Mouse (Mus musculus) gastrocnemius, postnatal 36 days (tissue): Measurements from ENCODE around the gene Gm5901. TPM values are rescaled to one million over a fixed set of nuclear protein-coding genes. Genes with fewer than 3 reads are reported as not detected.
"Not testable (repeated sequence)": the region's sequence is repeated elsewhere in the genome, so short reads cannot be mapped to it uniquely, and the experiment has no call there.

Source experiments
- DNase-seq, 2 experiments: peaks; one replicate each; pipeline ENCODE4 v3.0.0; 2022
- intact Hi-C: fragments of 180-260 bp; cut with DNase I; formaldehyde crosslinking; loops from one replicate; pipeline ENCODE4 v1.15.1; 2025
- long read RNA-seq, 2 experiments: library from polyadenylated mRNA; stranded (forward); transcript quantifications; one replicate each; pipeline ENCODE4 v2.0.0; 2021
- total RNA-seq, 2 experiments: library from RNA; stranded (reverse); gene quantifications; 2 replicates each; pipeline ENCODE4 v1.2.3; 2021

Gene Gm5901
- total RNA-seq, result not detected
- long read RNA-seq, experiment 1, result 0 reads
- long read RNA-seq, experiment 2, result 0 reads

DNA sequence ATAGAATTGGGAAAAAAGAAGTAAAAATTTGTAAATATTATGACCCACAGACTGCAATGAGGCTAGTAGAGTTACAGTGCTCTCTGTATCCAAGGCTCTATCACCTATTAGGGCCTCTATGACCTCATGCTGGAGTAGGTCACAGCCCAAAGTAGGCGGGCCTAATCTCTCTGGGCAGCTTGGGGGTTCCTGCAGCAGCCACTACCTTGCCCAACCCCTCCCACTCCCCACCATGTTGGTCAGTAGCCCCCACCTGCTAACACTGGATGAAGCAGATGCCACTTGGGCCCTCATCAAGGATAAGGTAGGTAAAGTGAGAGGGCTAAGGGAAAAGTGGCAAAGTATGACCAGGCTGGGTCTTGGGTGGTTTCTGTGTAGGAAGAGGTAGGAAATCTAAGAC, at the start of gene Gm5901:
Gene Gm5901, plus strand, starts transcription at position 173 of the 400 bp plus-strand sequence.
- no peak for DNase-seq
- intact Hi-C loops, result no loop called here

DNA sequence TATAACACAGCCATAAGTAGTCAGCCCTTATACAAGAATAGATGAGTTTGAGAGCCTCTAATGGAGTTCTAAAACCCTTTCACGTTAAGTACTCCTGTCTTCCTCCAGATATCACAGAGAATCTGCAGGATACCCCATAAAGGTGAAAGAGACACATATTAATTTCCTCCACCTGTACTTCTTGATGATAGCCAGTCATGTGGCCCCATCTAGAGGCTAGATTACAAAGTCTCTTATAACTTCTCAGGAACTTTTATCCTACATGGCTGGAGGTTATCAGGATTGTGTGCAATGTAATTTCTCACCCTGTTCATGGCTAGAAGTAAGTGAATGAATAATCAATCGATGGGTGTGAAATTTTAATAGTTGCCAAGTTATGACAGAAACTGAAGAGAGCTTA, 49.5 kb upstream of the Gm5901 start:
- no peak for DNase-seq

DNA sequence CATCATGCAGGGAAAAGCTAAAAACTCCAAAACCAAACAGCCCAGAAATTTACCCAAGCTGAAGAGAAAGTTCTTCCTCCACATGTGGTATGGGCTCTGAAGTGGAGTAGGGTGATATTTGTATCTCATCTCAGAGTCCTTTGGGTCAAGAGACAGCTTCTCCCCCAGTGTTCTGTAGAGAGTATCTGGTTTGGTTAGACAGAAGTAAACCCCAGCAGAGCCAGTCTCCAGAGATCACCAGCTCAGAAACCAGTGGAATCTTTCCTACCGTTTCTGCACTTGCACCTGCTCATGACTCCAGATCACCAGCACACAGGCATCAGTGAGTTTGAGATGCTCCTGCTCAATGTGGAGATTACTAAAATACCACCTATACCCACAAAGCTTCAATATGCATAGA, 40.8 kb upstream of the Gm5901 start, which contains the start of gene Olfr690:
Gene Olfr690, minus strand, starts transcription at position 101 of the 400 bp plus-strand sequence.
- intact Hi-C loops, result no loop called here
- DNase-seq, result no peak

More for the DNA sequence above, 49.5 kb upstream of the Gm5901 start:
- intact Hi-C loops, result no loop called here

DNA sequence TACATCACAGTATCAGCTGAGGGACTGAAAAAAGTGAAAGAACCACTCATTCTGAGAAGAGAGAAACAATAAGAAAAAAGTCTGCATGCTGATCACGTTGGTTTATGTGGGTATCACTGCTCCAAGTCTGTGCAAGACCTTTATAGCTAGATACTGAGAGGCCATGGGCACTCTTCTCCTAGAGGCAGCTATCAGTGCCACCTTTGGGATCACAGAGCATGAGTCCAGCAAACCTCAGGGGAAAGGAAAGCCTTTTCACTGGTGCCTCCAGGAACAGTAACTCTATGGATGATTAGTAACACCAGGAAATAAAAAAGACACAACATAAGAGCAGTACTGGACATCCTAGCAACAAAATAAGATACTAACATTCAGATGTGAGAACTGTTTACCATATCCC, 32.7 kb upstream of the Gm5901 start, which contains the start of gene Olfr691:
Gene Olfr691, minus strand, starts transcription at position 101 of the 400 bp plus-strand sequence.
- DNase-seq, result no peak
- intact Hi-C loops, result no loop called here

DNA sequence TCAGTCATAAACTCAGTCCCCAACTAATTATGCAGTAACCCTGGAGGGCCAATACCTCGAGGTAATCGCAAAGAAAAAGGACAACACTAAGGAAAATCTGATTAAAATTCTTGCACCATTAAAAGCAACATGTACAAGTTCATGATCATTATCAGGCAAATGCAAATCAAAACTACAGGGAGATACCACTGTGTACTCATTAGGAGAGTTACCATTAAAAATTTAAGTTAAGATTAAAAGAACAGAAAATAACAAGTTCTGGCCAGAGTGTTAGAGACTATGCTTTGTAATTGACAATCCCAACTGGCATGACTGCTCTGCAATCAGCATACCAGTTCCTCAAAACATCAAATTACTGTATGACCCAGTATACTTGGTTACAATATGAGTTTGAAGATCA, 32.1 kb upstream of the Gm5901 start:
- intact Hi-C loops, result no loop called here
- DNase-seq, result no peak

DNA sequence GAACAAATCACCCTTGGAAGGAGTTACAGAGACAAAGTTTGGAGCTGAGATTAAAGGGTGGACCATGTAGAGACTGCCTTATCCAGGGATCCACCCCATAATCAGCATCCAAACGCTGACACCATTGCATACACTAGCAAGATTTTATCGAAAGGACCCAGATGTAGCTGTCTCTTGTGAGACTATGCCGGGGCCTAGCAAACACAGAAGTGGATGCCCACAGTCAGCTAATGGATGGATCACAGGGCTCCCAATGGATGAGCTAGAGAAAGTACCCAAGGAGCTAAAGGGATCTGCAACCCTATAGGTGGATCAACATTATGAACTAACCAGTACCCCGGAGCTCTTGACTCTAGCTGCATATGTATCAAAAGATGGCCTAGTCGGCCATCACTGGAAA, 18.8 kb upstream of the Gm5901 start:
- DNase-seq, intact Hi-C loops: not testable (repeated sequence)

DNA sequence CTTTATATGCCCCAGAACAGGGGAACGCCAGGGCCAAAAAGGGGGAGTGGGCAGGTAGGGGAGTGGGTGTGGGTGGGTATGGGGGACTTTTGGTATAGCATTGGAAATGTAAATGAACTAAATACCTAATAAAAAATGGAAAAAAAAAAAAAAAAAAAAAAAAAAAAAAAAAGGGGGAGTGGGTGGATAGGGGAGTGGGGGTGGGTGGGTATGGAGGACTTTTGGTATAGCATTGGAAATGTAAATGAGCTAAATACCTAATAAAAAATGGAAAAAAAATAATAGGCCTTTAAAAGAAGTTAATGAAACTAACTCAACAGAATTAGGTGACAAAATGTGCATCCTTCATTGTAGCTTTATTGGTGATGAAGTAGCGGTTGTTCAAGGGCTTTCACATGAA, 18.4 kb upstream of the Gm5901 start:
- intact Hi-C loops, DNase-seq: not testable (repeated sequence)

DNA sequence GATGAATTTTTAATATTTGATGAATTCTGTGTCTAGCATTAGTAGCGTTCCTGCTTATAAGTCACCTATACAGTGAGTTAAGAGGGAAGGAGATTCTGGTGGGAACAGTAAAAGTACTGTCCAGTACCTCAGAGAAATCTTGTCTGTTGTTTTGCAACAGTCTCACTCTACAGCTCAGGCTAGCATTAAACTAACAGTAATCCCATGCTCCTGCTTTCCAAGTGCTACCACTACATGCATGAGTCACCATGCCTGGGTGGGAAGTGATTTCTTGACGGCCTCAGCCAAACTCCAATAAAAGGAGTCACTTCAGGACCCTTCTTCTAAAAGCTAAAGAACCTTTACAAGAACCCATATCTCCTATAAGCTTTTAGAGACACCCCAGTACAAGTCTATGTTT, 13.1 kb upstream of the Gm5901 start:
- intact Hi-C loops, result no loop called here
- no peak for DNase-seq

DNA sequence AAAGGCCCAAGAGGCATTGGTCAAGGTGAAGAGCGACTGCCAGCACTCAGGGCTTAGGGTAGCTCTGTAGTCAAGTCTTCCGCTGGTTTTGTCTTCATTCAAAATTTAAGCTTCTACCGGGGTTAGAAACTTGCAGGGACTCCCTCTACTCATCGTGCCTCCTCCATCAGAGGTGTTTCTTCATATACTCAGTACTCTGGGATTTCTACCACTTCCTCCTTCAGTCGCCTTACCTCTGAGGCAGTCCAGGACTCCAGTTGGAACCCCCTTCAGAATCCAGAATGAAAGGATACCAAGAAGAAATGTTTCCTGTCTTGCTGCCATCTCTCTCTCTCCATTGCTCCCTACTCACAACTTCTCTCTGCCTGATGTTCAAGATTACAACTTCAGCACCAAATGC, 7.6 kb upstream of the Gm5901 start:
- intact Hi-C loops, result no loop called here

DNA sequence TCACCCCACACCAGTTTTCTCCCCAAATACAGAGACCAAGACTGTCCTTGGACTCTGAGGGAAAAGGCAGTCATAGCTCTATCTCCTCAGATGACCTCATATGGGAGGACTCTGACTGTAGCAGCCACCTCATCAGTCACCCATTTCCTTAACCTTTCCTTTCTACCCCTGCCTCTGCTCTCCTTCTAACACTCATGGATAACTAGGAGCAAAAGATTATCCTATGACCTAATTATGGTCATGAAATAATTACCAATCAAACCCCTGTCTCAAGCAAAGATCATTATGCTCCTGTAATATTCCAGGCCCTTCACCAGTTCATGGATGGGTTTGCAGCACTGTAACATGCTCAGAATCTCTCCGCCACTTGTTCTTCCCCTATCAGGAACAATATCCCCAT, 6.9 kb upstream of the Gm5901 start, which contains the start of gene Olfr692:
Gene Olfr692, plus strand, starts transcription at position 301 of the 400 bp plus-strand sequence.
- DNase-seq, result no peak
- intact Hi-C loops, result no loop called here

More for the DNA sequence above, 7.6 kb upstream of the Gm5901 start:
- no peak for DNase-seq

DNA sequence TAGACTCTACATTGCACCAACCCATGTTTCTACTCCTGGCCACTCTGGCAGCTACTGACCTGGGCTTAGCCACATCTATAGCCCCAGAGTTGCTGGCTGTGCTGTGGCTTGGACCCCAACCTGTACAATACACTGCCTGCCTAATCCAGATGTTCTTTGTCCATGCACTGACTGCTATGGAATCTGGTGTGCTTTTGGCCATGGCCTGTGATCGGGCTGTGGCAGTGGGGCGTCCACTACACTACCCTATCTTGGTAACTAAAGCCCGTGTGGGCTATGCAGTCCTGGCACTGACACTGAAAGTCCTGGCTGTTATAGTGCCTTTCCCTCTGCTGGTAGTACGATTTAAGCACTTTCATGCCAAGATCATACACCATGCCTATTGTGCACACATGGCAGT, 6.3 kb upstream of the Gm5901 start:
- DNase-seq, result no peak
- intact Hi-C loops, result no loop called here

DNA sequence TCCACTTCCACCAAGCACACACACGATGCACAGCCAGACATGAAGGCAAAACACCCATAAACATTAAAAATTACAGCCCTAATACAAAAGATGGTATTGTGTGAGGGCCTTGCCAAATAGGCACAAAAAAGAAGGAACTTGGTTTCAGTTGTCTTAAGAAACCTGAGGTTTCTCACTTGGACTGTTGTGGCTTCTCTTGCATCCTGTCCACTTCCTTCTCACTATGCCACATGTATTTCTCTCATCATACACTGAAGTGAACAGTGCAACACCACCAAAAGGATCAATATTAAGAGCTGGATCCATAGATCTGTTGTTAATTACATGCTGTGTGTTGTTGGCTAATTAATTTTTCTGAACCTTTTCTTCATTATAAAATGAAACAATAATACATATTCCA, 1.9 kb upstream of the Gm5901 start:
- no peak for DNase-seq
- intact Hi-C loops, result no loop called here

DNA sequence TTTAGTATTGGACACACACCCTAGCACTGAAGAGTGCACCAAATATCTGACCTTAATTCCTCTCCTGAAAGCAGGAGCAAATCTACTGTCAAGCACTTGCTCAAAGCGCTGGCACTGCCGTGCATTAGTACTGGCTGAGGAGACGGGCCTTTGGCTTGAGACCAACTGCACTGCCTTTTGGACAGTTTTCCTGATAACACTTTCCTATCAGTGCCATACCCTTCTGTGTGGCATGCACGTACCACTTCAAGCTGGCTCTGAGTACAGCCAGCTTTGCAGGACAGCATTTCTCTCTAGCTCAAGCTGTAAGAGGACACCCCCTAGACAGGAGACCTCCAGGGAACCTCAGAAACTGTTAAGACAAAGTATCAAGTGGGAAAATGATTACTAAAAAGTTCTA, 1.3 kb upstream of the Gm5901 start:
- intact Hi-C loops, result no loop called here
- DNase-seq, result no peak

DNA sequence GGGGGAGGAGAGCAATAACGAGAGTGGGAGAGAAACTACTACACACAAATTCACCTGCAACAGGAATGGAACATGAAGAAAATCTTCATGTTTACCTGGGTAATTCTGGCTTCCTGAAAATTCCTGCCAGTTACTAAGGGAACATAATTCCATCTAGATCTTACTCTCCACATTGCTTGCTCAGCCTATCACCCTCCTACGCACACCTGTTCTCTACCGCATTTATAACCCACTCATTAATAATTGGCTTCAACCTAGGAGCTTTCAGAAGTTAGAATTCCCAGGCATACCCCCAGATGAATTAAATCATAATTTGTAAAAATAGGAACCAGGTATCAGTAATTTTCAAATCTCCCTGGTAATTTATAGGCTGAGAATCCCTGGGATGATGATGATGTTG, 862 bp upstream of the Gm5901 start:
- intact Hi-C loops, result no loop called here
- no peak for DNase-seq

DNA sequence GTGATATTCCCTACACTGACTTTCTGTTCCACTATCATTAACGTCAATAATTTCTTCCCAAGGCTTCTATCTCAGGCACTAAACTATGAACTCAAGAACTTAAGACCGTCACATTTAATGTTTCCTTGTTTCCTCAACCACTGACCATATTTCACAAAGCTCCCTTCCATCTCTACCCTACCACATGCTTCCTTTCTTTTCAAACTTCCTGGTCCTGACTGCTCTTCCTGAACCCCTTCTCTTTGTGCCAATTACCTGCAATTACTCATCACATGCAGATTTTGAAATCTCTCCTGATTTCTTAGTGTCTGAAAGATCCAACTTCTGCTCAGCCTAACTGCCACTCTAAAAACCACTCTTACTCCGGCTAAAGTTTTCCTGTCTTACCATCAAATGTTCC, 5.5 kb downstream of the Gm5901 start:
- intact Hi-C loops, result no loop called here
- no peak for DNase-seq

DNA sequence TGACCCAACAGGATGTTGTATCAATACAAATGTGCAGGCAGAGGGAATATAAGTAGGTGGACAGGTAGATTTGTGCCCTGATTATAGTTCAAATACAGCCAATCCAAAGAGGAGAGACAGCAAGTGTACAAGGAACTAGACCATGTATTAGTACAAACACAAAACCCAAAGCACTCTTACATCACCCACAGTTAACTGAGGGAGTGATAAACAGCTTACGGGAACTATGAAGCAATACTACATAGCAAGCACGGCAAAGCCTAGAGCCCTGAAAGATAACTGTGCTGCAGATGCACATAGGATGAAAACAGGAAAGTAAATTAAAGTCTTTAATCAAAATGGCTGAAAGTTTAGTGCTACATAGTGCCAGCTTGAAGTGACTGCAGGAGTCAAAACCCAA, 12.9 kb downstream of the Gm5901 start:
- no peak for DNase-seq
- intact Hi-C loops, result no loop called here

DNA sequence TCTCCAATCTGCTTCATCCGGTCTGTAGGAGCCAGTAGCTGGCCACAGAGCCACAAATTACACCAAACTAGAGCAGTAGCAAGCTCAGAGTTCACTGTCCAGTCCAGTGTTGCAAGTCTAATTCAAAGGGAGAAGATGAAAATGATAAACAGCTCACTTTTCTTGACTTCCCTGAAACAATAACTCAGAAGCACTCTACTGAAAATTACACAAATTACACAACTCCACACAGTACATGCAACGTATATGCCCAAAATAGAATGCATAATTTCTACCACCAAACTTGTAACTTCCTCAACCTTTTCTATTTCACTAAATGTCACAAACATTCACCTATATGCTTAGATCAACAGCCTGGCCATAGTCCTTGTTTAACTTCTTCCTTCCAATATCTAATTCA, 15.4 kb downstream of the Gm5901 start:
- no peak for DNase-seq
- intact Hi-C loops, result no loop called here

DNA sequence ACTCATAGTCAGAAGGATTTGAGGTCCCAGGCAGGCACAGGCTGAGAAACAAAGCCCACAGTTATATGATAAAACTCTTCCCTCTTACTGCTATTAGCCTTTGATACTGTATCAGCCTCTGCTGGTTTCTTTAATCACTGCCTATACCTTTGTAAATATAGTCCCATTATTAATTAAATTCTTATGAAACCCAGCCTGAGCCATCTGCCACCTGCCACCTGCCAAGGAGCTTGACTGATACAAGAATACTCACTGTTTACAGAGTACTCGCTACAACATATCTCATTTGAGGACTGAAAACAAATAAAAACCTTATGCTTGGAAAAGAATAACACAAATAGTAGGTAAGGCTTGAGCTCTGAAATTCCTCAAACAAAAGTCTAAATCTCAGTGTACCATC, 19.8 kb downstream of the Gm5901 start:
- intact Hi-C loops, result no loop called here
- no peak for DNase-seq

DNA sequence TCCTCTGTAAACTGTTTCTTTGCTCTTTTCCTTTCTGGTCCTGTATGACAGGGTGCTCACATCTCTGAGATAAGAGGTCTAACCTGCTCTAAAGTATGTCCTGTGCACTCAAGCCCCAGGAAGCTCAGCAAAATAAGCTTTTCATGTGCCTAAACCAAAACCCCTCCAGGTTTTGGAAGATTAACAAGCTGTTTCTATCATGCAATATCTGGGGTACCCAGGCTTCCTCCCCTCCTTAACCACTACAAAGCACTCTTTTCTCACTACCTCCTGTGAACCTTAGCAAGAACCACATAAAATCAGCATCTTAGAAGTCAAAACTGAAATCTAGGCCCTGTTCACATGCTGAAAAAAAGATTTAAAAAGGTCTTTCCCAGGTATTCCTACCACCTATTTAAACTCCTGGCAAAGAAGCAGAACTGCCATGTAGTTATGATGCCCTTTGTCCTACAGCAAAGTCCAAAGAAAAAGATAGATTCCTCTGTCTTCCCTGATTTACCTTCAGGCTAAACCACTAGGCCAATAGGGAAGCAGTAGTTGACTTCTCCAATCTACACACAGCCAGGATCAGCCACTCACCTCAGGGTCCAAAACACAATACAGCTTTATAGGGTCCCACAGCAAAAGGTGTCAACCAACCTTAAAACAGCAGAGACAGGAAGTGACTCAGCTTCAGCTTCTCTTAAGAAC, 20.4 kb downstream of the Gm5901 start:
- DNase-seq, result no peak
- intact Hi-C loops, result no loop called here

DNA sequence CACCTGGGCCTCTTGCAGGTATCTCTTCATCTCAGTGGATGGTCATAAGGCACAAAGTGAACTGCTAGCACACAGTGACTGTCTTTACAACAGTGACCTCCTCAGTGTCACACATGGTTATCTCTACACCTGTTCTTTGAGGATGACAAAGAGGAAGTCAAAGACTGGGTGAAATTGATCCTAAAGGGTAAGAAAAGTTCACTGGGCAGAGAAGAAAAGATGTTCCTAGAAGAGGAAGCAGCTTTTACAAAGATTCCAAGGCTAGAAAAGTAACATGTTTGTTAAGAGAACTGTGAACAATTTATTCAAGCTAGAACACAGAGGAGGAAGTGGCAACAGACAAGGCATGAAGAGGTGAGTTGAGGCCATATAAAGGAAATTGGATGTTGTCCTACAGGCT, 21.3 kb downstream of the Gm5901 start:
- intact Hi-C loops, result no loop called here

DNA sequence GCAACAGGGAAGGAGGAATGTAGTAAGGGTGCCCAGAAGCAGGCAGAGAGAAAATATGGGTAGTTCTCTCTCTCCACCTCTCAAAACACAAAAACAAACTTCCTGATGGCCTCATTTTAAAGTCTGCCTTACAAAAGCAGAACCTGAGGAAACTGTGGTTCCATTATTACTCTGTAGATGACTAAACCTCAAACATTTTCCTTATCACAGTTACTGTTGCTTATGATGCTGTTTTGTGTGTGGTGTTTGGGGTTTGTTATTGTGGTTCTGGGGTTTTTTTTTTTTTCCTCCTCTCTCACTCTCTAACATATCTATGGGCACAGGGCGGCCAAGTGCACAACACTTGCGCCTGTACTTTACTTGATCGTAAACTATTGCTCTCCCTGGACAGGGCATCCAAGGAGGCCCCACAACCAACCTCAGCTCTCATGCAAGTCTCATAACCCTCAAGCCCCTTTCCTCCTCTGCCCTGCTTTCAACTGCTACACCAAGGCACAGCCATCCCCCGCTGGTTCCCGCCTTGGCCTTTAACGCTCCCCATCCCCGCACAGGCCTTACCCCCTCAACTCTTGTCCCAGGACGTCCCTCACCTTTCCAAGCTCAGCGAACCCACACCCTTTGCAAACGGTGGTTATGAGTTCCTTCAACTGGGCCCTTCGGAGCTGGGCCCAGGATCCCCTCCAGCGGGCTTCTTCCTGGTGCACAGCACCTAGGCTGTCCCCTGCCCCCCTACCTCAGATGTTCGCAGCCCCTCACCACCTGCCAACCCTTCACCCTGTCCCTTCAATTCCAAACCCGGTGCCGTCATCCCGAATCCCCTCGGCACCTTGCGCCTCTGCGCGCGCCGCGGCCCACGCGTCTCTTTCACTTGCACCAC, 24.5 kb downstream of the Gm5901 start:
- no peak for DNase-seq
- intact Hi-C loops, result no loop called here

More for the DNA sequence above, 21.3 kb downstream of the Gm5901 start:
- no peak for DNase-seq
